Mouse (Mus musculus): ENCODE results near the gene Pak4.

Gene Pak4

DNA sequence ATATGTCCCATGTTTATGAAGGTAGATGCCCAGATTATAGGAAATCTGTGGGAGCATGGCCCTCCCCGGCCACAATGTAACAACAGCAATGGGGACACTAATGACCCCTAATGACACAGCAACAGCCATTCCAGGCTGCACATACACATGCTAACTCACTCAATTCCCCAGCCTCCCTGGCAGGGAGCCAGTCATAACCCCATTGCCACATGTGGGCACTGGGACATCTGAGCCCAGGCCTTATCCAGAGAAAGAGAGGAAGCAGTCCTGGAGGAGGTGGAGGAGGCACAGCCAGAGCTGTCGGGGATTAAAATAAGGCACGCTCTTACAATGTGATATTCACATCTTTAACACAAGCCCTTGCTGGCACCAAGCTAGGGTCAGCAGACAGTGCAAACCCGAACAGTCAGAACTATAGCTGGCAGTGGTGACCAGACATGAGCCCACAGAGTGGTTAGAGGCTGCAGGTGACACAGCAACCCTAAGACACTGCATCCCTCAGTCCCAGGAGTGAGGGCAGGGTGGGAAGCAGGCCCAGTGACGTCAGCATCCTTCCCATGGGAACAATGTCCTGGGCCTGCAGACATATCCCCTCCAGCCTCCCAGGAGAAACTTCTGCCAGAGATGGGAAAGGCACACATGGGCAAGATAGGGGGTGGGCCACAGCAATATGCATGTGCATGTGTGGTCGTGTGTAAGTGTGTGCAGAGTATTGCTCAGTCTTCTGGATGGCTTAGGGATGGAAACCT lies 11.1 kb downstream of the Pak4 start:
- no peak for DNase-seq

DNA sequence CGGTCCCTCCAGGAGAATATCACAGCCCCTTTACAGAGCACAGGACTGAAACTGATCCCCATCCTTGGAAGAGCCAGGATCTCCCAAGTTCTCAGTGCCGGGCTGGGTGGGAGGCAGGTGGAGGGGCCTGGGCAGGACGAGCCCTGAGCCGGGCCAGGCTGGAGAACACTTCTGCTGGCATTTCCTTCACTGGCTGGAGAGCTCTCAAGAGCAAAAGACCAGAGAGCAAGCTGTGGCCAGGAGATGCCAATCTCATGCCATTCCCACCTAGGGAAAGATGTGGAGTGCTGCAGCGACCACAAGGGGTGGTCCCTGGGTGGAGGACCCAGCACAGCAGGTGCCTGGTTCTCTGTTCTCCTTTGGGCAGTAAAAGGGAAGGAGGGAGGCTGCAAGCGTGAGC lies 13.0 kb downstream of the Pak4 start:
- no peak for DNase-seq

DNA sequence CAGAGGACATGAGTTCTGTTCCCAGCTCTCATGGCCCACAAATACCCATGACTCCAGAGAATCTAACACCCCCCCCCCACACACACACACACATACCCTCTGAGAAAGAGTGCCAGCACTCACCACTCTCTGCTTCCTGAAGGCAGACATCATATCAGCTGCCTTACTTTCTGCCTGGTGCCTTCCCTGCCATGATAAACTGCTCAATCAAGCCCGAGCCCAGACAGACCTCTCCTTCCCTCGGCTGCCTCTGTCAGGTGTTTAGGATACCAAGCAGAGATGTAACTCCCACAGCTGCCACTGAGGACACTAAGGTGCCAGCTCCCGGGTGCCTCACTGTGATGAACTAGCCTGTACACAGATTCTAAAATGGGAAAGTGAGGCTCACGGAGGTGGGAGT lies 13.5 kb downstream of the Pak4 start:
- DNase-seq: no peak

DNA sequence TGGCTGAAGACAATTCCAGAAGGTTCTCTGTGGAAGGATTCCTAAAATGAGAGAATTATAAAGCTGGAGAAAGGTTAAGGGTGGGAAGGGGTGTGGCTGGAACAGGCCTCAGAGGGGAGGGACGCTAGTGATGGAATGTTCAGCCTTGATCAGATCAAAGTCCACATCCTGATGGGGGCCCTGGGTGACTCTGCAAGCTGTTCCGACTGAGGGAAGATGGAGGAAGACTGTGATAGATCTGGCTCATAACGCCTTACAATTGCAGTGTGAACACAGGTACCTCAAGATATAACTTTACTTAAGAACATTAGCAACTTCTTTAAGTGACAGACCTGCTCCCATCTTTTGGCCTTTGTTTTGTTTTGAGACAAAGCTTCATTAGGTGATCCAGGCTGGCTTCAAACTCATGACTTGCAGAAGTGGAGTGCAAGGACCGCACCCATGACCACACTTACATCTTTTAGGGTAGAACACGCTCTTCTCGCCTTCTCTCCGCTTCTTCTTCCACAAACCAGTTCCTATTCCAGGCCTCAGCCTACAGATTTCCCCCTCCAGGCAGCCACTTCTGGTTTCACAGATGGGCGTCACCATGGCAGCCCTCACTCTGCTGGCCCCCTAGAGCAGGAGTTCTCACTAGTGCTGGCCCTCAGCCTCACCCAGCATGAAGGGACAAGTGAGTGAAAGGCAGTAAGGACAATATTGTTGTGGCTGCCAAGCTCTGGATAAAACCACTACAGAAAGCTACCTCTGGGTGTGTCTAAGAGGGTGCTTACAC lies 14.2 kb downstream of the Pak4 start:
- DNase-seq: no peak

DNA sequence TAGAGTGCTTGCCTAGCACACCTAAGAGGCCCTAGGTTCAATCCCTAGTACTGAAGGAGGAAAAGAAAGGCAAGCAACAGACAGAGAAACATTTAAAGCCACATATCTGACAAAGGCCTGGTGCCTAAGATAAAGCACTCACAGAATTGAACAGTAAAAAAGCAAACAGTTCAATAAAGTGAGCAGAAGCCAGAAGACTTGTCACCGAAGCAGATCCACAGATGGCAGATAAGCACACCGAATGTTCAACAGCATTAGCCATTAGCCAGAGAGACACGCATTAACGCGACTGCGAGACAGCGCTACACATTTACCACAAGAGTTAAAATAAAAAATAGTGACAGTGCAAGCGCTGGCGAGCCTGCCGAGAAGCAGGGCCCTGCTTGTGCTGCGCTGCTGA lies 15.1 kb downstream of the Pak4 start:
- DNase-seq: no peak

DNA sequence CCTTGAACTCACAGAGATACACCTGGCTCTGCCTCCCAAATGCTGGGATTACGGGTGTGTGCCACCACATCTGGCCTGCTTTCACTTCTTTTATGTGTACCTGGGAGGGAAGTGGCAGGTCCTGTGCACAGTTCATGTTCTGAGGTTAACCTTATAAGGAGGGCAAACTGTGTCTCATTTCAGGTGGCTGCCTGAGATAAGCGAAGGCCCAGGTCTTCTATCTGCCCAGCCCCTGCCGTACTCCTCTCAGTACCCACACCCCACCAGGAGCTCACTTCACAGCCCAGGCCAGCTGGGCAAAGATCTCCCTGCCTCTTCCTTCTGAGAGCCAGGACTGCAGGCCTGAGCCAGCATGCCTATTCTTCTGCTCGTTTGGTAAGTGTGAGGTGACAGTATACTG lies 16.3 kb downstream of the Pak4 start:
- no peak for DNase-seq

DNA sequence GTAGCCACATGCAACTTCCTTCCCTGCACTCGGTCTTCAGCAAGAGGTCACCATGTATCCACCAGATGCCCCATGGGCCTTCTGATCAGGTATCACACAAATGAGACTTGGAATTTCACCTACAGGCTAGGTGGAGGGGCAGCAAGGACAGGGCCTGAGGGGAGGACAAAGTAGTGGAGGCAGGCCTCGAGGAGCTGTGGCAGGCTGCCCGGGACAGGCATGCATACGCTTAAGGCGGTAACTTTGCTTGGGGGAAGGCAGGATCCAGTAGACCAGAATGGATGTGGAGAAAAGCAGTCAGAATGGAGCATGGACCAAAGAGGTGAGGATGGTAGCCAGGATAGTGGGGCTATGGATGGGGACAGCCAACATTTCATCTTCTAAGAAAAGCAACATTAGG lies 18.2 kb downstream of the Pak4 start:
- no peak for DNase-seq

DNA sequence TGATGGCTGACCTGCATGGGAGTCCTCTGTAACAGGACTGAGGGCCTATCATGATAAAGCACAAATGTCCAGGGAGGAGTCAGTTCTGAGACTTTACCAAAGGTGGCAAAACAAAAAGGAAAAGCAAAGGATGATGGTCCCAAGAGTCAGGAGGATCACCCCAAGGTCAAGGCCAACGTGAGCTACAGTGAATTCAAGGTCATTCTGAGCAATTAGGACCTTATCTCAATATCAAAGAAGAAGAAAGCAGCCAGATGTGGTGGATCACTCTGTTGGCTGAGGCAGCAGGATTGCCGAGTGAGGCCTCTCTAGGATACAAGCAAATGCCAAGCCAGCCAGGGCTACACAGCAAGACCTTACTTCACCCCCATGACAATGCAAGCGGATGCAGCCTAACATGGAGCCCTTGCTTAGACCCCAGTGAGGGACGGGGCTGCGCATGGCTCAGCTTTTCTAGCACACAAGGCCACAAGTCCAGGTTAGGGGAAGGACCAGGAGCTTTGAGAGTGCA lies 19.4 kb downstream of the Pak4 start:
- no peak for DNase-seq

DNA sequence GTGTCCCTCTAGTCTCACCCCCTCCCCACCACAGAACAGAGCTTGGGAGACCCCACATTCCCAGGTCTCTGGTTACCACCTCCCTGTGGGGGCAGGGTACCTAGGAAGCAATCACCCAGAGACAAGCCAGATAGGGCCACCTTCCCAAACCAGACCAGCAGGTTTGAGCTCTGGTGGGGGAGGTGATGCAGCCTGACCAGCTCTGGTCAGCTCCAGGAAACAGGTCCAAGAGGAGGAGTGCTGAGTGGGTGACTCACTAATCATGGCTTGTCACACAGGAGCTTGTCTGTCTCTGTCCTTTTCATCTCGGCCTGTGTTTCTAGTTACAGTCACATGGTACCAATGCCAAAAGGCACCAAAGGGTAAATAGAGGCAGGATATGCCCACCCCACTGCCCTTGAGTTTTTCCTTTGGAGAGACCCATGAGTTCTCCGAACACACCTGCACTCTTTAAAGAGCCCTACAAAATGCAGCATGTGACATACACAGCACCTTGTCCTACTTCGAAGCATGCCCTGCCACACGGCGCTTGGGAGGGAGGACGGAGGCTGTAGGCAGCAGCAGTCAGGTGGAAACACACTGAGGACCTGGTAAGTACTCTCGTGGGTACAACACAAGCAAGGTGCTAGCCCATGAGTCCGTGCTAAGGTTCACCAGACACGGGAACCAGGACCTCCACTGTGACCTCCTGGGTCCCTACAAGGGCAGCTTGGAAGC lies 20.0 kb downstream of the Pak4 start:
- DNase-seq: no peak

DNA sequence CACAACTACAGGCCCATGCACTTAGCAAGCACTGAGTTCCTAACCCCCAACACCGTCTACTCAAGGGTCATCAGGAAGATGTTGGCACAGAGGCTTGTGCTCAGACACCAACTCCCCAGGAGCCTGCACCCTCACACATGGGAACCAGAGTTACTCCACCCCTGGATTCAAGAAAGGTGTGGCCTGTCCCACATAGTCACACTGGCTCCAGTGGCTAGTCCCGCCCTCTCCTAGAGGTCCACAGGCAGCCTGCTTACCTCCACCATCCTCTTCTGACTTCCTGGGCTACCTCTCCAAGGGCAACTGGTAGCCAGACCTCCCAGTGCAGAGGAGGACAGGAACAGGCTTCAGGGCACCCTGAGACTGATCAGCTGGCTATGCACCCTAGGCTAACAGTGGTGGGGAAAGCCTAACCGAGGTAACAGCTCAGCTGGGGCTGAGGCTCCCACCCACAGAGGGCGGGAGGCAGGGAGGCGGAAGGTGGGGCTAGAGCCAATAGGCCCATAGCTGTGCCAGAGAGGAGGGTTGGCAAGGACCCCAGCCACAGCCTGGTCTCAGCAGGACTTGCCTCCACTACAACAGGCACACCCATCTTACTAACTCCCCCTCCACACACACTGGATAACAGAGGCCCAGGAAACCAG lies 21.6 kb downstream of the Pak4 start:
- no peak for DNase-seq

DNA sequence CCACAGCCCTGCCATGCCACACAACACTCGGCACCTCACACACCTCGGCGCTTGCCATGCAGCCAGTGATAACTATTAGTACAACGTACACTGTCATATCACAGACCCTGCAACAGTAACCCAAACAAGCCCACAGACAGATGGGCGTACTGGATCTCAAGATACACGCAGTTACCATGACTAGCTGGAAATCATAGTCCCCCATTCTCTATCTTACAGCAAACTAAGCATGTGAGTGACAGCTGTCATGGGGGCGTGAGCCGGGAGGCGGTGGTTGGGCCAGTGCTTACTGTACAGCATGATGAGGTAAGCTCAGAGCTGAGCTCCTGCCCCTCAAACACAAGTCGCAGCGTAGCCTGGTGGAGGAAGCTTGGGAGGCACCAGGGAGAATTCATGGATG lies 22.4 kb downstream of the Pak4 start:
- DNase-seq: no peak

DNA sequence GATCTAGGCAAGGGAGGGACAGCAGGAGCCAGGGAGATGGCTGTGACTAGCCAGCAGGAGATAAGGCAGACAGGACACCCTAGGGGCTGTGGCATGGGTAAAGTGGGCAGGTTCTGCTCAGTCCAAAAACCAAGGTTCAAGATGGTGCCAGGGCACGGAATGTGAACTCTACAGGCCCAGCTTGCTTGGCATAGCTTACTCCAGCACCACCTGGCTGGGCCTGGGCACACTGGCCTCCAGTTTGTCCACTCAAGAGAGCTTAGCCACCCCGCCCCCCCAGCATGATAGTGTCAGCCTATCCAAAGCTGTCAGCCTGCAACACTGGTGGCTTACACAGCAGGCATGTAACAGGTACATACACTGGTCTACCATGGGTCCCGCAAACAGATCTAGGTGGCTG lies 24.7 kb downstream of the Pak4 start:
- DNase-seq: no peak

DNA sequence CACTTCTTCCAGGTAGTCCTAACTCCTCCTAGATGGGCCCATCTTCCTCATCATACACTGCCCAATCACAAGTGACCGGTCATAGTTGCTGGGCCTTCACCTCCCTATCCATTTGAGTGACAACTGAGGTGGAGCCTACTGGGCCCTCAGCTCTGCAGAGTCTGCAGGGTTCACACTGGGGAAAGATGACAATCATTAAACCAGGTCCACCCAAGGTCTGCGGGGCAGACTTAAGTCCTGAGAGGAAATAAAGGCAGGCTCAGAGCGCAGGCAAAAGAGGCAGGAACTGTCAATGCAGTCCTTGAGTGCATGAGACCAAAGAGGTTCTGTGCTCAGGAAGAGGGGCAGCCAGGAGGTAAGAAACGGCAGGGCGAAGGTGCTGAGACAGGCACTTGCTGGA lies 25.3 kb downstream of the Pak4 start:
- no peak for DNase-seq

DNA sequence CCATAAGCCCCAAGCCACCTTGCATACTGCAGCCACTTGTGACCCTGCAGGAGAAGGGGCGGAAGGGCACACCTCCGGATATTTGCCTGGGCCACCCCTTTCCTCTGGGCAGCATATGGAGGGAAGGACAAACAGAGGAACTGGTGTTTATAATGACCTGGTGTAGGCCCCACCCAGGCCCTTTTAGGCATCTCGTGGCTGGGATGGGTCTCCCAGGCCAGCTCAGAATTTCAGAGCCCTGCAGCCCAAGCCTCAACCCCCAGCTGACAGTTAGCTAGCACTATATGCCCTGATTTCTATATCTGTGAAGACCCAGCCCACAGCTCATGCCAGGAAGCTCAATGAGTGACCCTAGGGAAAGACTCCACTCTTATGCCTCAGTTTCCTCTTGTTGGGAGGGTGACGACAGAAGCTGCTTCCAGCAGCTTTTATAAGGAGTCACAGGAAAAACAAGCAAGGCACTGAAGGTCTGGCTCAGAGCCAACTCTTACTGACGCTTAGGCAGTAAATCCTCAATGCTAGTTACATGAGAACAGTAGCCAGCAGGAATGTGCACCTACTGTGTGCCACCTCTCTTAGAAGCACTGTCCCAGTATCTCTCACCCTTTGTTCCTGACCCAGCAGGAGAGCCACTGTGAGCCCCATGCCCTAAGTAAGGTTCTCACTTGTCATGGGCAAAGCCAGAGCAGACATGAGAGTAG lies 26.9 kb downstream of the Pak4 start:
- no peak for DNase-seq

DNA sequence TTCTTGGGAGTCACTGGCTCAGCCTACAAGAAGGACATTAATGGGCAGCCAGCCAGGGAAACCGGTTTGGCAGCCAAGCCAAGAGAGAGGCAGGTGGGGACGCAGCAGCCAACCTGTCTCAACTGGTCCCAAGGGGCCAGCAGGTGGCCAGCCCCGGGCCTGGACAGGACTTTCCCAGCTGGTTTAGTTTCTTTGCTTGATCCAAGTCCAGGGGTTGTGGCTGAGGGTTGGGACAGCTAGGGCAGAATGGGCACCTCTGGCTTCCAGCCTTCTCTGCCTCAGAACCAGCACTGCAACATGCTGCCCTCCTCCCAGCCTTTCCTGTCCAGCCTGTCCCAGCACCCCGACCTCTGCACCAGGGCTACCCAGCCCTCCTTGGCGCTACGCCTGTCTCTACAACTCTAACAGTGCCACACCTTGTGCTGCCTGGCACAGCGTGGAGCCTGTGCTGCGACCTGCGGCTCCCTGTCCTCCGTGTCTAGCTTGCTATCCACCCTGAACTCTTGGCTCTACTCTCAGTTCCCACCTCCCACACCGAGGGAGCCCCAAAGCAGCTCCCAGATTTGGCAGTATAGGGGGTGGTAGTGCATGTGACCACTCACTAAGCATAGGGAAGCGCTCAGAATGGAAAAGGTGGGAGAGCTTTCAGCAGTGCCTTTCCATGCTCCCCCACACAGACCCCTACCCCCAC lies 27.5 kb downstream of the Pak4 start:
- DNase-seq: peak; percentile 78

DNA sequence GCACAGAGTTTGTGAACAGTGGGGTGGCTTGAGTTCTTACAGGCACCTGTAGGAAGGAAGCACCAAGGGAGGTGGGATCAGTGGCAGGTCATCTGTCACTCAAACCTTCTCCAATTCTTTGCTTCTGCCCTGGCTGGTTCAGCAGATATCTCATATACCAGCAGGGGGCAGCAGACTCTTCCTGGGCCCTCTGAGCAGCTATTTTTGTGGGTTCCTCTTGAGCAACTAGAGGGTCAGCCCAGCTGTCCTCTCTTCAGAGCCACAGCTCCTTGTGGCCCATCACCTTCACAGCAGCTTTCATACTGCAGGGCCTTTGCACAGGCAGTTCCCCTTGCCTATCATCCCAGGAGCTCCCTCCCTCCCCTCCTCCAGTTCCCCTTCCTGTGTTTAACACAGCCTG lies 29.7 kb downstream of the Pak4 start:
- peak; percentile 60 for DNase-seq

DNA sequence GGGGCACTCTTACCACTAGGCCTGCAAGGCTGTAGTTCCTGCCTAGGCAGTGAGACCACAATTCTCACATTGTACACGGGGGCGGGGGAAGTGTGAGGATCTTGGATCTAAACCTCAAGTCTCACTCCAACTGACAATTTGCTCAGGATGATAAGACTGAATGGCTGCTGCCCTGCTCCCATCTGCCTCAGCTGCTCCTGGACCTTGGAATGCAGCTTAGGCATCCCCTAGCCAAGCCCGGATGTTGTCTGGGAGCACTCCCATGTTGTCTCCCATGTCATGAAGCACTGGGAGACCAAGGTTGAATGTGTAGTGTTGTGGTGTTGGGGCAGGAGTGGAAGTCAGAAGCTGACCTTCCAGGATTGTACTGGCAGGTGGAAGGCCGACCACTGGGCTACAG lies 30.4 kb downstream of the Pak4 start:
- no peak for DNase-seq

DNA sequence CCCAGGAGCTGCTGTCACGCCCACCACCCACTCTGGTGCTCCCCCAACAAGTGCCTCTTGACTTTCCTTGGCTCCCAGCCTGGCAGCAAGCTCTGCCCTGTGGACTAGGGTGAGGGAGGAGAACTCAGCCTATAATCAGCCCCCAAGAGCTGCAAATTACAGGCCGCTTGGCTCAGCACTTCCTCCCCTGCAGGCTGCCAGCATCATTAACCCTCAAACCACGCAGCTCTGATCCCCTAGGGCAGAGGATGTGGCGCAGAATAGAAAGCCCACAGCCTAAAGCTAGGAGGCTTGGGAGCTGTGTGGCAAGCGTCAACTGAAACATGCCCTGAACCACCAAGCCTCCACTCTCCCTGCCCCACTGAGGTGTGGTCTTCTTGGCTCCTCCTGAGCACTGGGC lies 32.6 kb downstream of the Pak4 start:
- no peak for DNase-seq

DNA sequence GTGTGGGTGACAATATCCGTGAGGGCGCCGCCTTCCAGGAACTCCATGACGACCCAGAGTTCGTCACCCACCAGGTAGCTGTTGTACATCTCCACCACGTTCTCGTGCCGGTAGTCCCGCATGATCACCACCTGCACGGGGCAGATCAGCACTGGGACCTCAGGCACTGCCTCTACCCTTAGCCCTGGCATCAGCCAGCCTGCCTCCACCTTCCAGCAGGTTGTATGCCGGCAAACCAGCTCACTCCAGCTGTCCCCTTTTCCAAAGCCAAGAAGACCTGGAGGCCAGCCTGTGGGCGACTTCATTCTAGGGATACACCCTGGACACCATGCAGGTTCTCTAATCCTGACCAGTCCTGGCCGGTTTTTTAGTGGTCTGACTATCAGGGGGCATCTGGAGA lies 35.0 kb downstream of the Pak4 start:
- DNase-seq: peak; percentile 70

DNA sequence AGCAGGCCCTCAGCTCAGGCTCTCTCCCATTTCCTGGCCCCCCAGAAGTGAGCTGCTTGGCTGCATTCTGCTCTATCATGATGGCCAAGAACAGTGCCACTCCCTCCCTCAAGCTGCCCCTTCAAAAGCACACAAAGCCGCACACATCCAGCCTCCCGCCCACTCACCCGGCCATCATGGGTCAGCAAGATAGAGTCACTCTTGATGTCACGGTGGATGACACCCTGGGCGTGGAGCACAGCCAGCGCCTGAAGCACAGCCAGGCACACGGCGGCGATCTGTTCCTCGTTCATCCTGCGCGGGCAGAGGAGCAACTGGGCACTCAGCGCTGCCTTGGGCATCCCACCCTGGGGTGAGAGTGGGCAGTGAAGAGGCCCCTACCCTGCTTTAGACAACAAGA lies 35.6 kb downstream of the Pak4 start:
- DNase-seq: peak; percentile 75

DNA sequence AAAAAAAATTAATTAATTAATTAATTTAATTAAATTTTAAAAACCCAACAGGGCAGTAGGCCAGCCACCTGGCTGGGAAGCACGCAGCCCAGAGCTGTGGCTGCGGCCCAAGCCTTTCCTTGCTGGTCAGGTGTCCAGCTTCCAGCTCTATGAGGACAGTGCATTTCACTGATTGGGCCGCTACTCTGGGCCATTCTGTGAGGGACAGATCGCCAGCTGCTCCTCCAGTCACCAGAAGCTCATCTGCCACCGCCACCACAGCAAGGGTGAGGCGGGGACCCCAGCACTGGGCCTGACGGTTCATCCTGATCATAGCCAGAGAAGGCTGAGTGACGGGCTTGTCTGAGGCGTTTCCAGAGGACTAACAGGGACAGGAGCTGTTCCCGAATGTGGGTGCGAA lies 36.0 kb downstream of the Pak4 start:
- peak; percentile 60 for DNase-seq

DNA sequence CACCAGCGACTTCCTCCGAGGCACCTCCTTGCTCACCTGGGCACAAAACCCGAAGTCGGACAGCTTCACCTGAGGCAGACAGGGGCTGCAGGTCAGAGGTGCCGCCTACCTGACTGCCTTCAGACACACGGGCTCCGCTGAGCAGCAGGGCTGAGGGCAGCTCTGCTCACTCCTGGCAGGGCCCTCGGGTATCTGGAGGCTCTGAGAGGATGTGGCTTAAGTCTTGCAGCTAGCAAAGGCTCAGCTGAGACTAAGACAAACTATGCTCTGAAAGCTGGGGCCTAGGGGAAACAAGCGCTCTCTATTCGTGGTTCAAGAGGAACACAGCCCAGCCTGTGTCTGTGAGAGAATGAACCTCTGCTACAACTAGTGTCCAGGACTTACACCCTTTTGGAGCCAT lies 37.1 kb downstream of the Pak4 start:
- DNase-seq: peak; percentile 28

Measured in cerebellum, adult 11-12 months (tissue).